In the genomic region with DNA sequence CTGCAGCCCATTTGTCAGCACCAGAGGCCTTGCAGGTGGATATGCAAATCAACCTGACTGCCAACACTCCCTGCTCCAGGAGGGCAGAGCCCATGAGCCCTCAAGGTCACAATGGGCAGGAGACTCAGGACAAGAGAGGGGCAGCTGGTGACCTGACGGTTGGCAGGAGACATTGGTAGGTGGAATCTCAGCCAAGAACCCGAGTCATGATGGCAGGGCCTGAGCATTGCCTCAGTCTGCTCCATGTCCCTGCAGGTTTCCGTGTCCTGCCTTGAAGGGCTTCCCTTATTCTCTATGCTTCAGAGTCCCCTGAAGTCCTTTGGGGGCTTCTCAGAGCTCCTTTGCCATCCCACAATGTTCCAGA, we compare ENCODE assay signal across 13 mouse cellular contexts. TPM values are rescaled to one million over a fixed set of nuclear protein-coding genes. Genes with fewer than 3 reads are reported as not detected.
DNase-seq lines count a peak whose midpoint lies in the region; ATAC-seq and TF ChIP-seq lines count a peak whose summit lies in the region.
"Had no signal": no experiment of that assay in that cellular context is flagged by ENCODE, and none has a peak within 500 bp of the region (broad histone marks: within the 10 kb centered on the region; RNA-seq: fewer than 3 reads in every experiment).

No protein-coding gene starts in this region.

- ATAC-seq in forebrain, embryonic 14.5 days: no peak
- ATAC-seq in forebrain, embryonic 11.5 days (replicated peaks; ENCODE audit: low FRiP score): no peak
- ATAC-seq in hindbrain, embryonic 13.5 days (ENCODE audit: low FRiP score): no peak
- no peak for ATAC-seq in hindbrain, postnatal 0 days
- ATAC-seq: midbrain, embryonic 15.5 days had no signal

- no peak for TF ChIP-seq CTCF in hindbrain, postnatal 0 days (IDR thresholded peaks at IDR 0.05; ENCODE audit: low read depth)
- no peak for TF ChIP-seq CTCF in thymus, adult 2 months (IDR thresholded peaks at IDR 0.05; ENCODE audit: borderline replicate concordance, control insufficient read depth, extremely low read depth, insufficient read depth, low read length, poor library complexity)

- H3K4me2 ChIP-seq in forebrain, embryonic 14.5 days (ENCODE audit: low read length): no peak overlapping the region
- no peak overlapping the region for H3K4me2 ChIP-seq in forebrain, embryonic 11.5 days (ENCODE audit: low read depth, low read length, severe bottlenecking)
- H3K4me2 ChIP-seq in hindbrain, embryonic 13.5 days: no peak overlapping the region
- H3K4me2 ChIP-seq in hindbrain, postnatal 0 days (ENCODE audit: low read depth, low read length): no peak overlapping the region
- H3K4me2 ChIP-seq: lung, embryonic 14.5 days; midbrain, embryonic 15.5 days had no signal

- H3K4me1 ChIP-seq in forebrain, embryonic 14.5 days (ENCODE audit: control insufficient read depth, insufficient read depth, low read length): no peaks in the 10 kb centered on the region
- H3K4me1 ChIP-seq in forebrain, embryonic 11.5 days (replicated peaks; ENCODE audit: control insufficient read depth, insufficient read depth, low read length): no peaks in the 10 kb centered on the region
- H3K4me1 ChIP-seq in hindbrain, embryonic 13.5 days (replicated peaks): peaks cover 12% of the 10 kb centered on the region
- peaks cover 4% of the 10 kb centered on the region; the same call in 1 of the 2 replicates for H3K4me1 ChIP-seq in hindbrain, postnatal 0 days (ENCODE audit: insufficient read depth, low read length)
- peaks cover 41% of the 10 kb centered on the region for H3K4me1 ChIP-seq in limb, embryonic 10.5 days
- no peaks in the 10 kb centered on the region for H3K4me1 ChIP-seq in thymus, adult 2 months (replicated peaks; ENCODE audit: control insufficient read depth, insufficient read depth, low read length)

- no peaks in the 10 kb centered on the region for H3K36me3 ChIP-seq in forebrain, embryonic 14.5 days (ENCODE audit: control insufficient read depth, insufficient read depth, low read length)
- H3K36me3 ChIP-seq in forebrain, embryonic 11.5 days (ENCODE audit: control insufficient read depth, insufficient read depth, low read length): no peaks in the 10 kb centered on the region
- no peaks in the 10 kb centered on the region for H3K36me3 ChIP-seq in hindbrain, embryonic 13.5 days
- H3K36me3 ChIP-seq in hindbrain, postnatal 0 days (ENCODE audit: insufficient read depth, low read length): no peaks in the 10 kb centered on the region
- H3K36me3 ChIP-seq in limb, embryonic 10.5 days: no peaks in the 10 kb centered on the region
- H3K36me3 ChIP-seq in thymus, adult 2 months (ENCODE audit: control insufficient read depth, insufficient read depth, low read length): no peaks in the 10 kb centered on the region
- H3K36me3 ChIP-seq: forebrain, embryonic 10.5 days; midbrain, embryonic 15.5 days had no signal

- H3K27ac ChIP-seq in forebrain, embryonic 14.5 days (ENCODE audit: low read depth, low read length): 0 out of 2 replicates have a peak overlapping the region, but pooled peaks have one; percentile 39
- H3K27ac ChIP-seq in forebrain, embryonic 11.5 days (ENCODE audit: low read depth, low read length): no peak overlapping the region
- H3K27ac ChIP-seq in hindbrain, embryonic 13.5 days: no peak overlapping the region
- H3K27ac ChIP-seq in hindbrain, postnatal 0 days: no peak overlapping the region
- peak overlapping the region; percentile 63 for H3K27ac ChIP-seq in limb, embryonic 10.5 days
- no peak overlapping the region for H3K27ac ChIP-seq in thymus, adult 2 months (ENCODE audit: control insufficient read depth, insufficient read depth, low read length)
- H3K27ac ChIP-seq: macrophage; midbrain, embryonic 15.5 days had no signal

- H3K27me3 ChIP-seq in forebrain, embryonic 14.5 days (replicated peaks; ENCODE audit: control insufficient read depth, insufficient read depth, low read length): no peaks in the 10 kb centered on the region
- no peaks in the 10 kb centered on the region for H3K27me3 ChIP-seq in forebrain, embryonic 11.5 days (ENCODE audit: control insufficient read depth, insufficient read depth, low read length)
- H3K27me3 ChIP-seq in hindbrain, embryonic 13.5 days: peaks cover 54% of the 10 kb centered on the region
- peaks cover 6% of the 10 kb centered on the region; the same call in 1 of the 2 replicates for H3K27me3 ChIP-seq in hindbrain, postnatal 0 days (ENCODE audit: insufficient read depth, low read length)
- no peaks in the 10 kb centered on the region for H3K27me3 ChIP-seq in limb, embryonic 10.5 days (ENCODE audit: low read depth, poor library complexity, severe bottlenecking)
- H3K27me3 ChIP-seq in thymus, adult 2 months (ENCODE audit: control insufficient read depth, insufficient read depth, low read length): no peaks in the 10 kb centered on the region
- H3K27me3 ChIP-seq: midbrain, embryonic 15.5 days had no signal

- 78% methylated on average over 3 of the region's 3 CpGs for WGBS in forebrain, embryonic 14.5 days
- 76% methylated on average over 3 of the region's 3 CpGs for WGBS in forebrain, embryonic 11.5 days
- WGBS in hindbrain, embryonic 13.5 days: 72% methylated on average over 3 of the region's 3 CpGs
- 62% methylated on average over 3 of the region's 3 CpGs for WGBS in hindbrain, postnatal 0 days
- WGBS in limb, embryonic 10.5 days: 85% methylated on average over 3 of the region's 3 CpGs
- 94% methylated on average over 3 of the region's 3 CpGs for WGBS in thymus, adult 2 months

- TF ChIP-seq POLR2A in thymus, adult 2 months (IDR thresholded peaks at IDR 0.05; ENCODE audit: control insufficient read depth, extremely low read depth, insufficient read depth, low read length, poor library complexity): no peak

- no peak overlapping the region for H3K4me3 ChIP-seq in forebrain, embryonic 14.5 days (ENCODE audit: low read depth, low read length)
- no peak overlapping the region for H3K4me3 ChIP-seq in forebrain, embryonic 11.5 days (ENCODE audit: low read depth, low read length)
- H3K4me3 ChIP-seq in hindbrain, embryonic 13.5 days: no peak overlapping the region
- H3K4me3 ChIP-seq in hindbrain, postnatal 0 days (ENCODE audit: low read length): no peak overlapping the region
- no peak overlapping the region for H3K4me3 ChIP-seq in limb, embryonic 10.5 days
- H3K4me3 ChIP-seq in thymus, adult 2 months (ENCODE audit: control insufficient read depth, insufficient read depth, low read length): no peak overlapping the region
- H3K4me3 ChIP-seq: forebrain, embryonic 10.5 days; midbrain, embryonic 15.5 days had no signal

- H3K9me3 ChIP-seq in forebrain, embryonic 14.5 days (replicated peaks; ENCODE audit: control insufficient read depth, low read length): no peaks in the 10 kb centered on the region
- H3K9me3 ChIP-seq in forebrain, embryonic 11.5 days (ENCODE audit: control insufficient read depth, low read length): no peaks in the 10 kb centered on the region
- no peaks in the 10 kb centered on the region for H3K9me3 ChIP-seq in hindbrain, embryonic 13.5 days
- H3K9me3 ChIP-seq in hindbrain, postnatal 0 days (ENCODE audit: low read length): 0 out of 2 replicates have a peak, but pooled peaks cover 3% of the 10 kb centered on the region
- H3K9me3 ChIP-seq in limb, embryonic 10.5 days (replicated peaks): no peaks in the 10 kb centered on the region
- H3K9me3 ChIP-seq: forebrain, embryonic 10.5 days; midbrain, embryonic 15.5 days had no signal

- H3K9ac ChIP-seq in forebrain, embryonic 14.5 days (ENCODE audit: low read length): no peak overlapping the region
- no peak overlapping the region for H3K9ac ChIP-seq in forebrain, embryonic 11.5 days (ENCODE audit: low read length)
- peak overlapping the region; percentile 29; the same call in 1 of the 2 replicates for H3K9ac ChIP-seq in hindbrain, embryonic 13.5 days
- H3K9ac ChIP-seq in hindbrain, postnatal 0 days (replicated peaks; ENCODE audit: low read length): no peak overlapping the region
- H3K9ac ChIP-seq: lung, embryonic 14.5 days; midbrain, embryonic 15.5 days had no signal

- DNase-seq in forebrain, embryonic 14.5 days (ENCODE audit: low spot score): no peak
- no peak for DNase-seq in forebrain, embryonic 11.5 days (ENCODE audit: low spot score)
- DNase-seq in hindbrain, postnatal 0 days (ENCODE audit: low spot score): no peak
- DNase-seq in cerebellum, adult 9-11 months: peak; percentile 25
- no peak for DNase-seq in limb, embryonic 10.5 days (ENCODE audit: low spot score)
- DNase-seq in spleen, postnatal 36 days (ENCODE audit: low spot score in 2 of 2): no peak
- DNase-seq in thymus, adult 2 months: no peak
- DNase-seq: kidney, adult 8-10 months; lung, embryonic 14.5 days had no signal

RNA-seq across cellular contexts. Expression of gene Sulf2, which starts 51.7 kb away (rescaled TPM):
- 33.2 and 40.1 TPM in 2 replicates for polyA plus RNA-seq in forebrain, embryonic 14.5 days (2014; fragmentation: Nextera tagmentation; extraction: Ambion mirVana)
- 97.9 and 102 TPM in 2 replicates for polyA plus RNA-seq in forebrain, embryonic 11.5 days (2014; fragmentation: Nextera tagmentation; extraction: Ambion mirVana)
- 88.6 and 113 TPM in 2 replicates for polyA plus RNA-seq in hindbrain, embryonic 13.5 days (2015; fragmentation: Nextera tagmentation; extraction: Ambion mirVana)
- total RNA-seq in hindbrain, postnatal 0 days (2014; rRNA removed): 111 and 114 TPM in 2 replicates
- 71.4 and 81.6 TPM in 2 replicates for polyA plus RNA-seq in hindbrain, postnatal 0 days (2015; fragmentation: Nextera tagmentation; extraction: Ambion mirVana)
- 157 and 188 TPM in 2 replicates for polyA plus RNA-seq in limb, embryonic 10.5 days (2016; fragmentation: Nextera tagmentation; extraction: Ambion mirVana)
- 19.3 and 24.3 TPM in 2 replicates for polyA plus RNA-seq in thymus, adult 2 months (2012; rRNA removed)

Comparison
In these comparisons a context has a peak if more than half of its experiments do, and no peak if none do; other contexts are left out.
1. H3K27ac ChIP-seq: peak in forebrain, embryonic 14.5 days (single experiment) and limb, embryonic 10.5 days (single experiment); none in forebrain, embryonic 11.5 days (single experiment), hindbrain, embryonic 13.5 days (single experiment), hindbrain, postnatal 0 days (single experiment) and thymus, adult 2 months (single experiment).